Comparison of ENCODE assay signal across 8 mouse cellular contexts in genomic region chr10:59879255-59880028, GRCm38 (mm10). TPM values are rescaled to one million over a fixed set of nuclear protein-coding genes. Genes with fewer than 3 reads are reported as not detected.
DNase-seq lines count a peak whose midpoint lies in the region.

Gene Dnajb12, plus strand, starts transcription at chr10:59879556.

- H3K36me3 ChIP-seq in megakaryocyte, embryonic 14.5 days (replicated peaks; ENCODE audit: low read length): peaks cover 35% of the 10 kb centered on the region

- H3K4me3 ChIP-seq in megakaryocyte, embryonic 14.5 days (replicated peaks): peak within 1 kb of the TSS; percentile 93

- no peaks in the 10 kb centered on the region for H3K9me3 ChIP-seq in megakaryocyte, embryonic 14.5 days

- peak; percentile 86 for DNase-seq in WW6 (ENCODE audit: low read depth, low spot score)
- DNase-seq in cerebellum, postnatal 4 days (ENCODE audit: low spot score in 2 of 2): peak; percentile 91 to 96
- DNase-seq in gastrocnemius, adult 8-10 months (ENCODE audit: low spot score in 2 of 2): peak; percentile 89 to 90
- DNase-seq in hindlimb bud, embryonic 11.5 days (ENCODE audit: extremely low spot score, low read depth, low spot score): peak; percentile 89
- DNase-seq in left cerebral cortex, adult 8-10 months (ENCODE audit: low spot score in 2 of 2): peak; percentile 93 to 94
- DNase-seq in right cerebral cortex, postnatal 10 days (ENCODE audit: low spot score in 2 of 2): peak; percentile 96
- peak; percentile 92 for DNase-seq in urinary bladder, postnatal 25 days (ENCODE audit: low spot score)

- H3K4me1 ChIP-seq in megakaryocyte, embryonic 14.5 days: peaks cover 75% of the 10 kb centered on the region

- H3K27me3 ChIP-seq in megakaryocyte, embryonic 14.5 days (replicated peaks): no peaks in the 10 kb centered on the region

RNA-seq across cellular contexts. Expression of gene Dnajb12, which starts in this region (rescaled TPM):
- 10 to 100 TPM; 77.8 to 89.1 (median 82.1) TPM for total RNA-seq in gastrocnemius, adult 8-10 months (2022)
- 10 to 100 TPM; 50.8 to 56.3 (median 54.1) TPM for total RNA-seq in left cerebral cortex, adult 8-10 months (2022)
- 68.2 and 87.1 TPM in 2 replicates for polyA plus RNA-seq in megakaryocyte, embryonic 14.5 days (2012; ENCODE audit: insufficient read depth, low replicate concordance)

Comparison
In these comparisons a context has a peak if more than half of its experiments do, and no peak if none do; other contexts are left out.
1. Peak in every context shown above with its lines: DNase-seq and H3K4me3 ChIP-seq.